Mouse (Mus musculus) brain, embryonic 14.5 days (tissue): ENCODE measurements around the gene Peg10.

Experiments
- CTCF ChIP-seq: fragments of 200-500 bp; IDR thresholded peaks from 2 replicates; pipeline ENCODE4 v1.5.1; 2012; ENCODE audit warnings: inconsistent platforms, mild to moderate bottlenecking, moderate library complexity, borderline replicate concordance; ENCODE audit not compliant: insufficient read depth, insufficient read length; ENCODE audit errors: extremely low read depth
- POLR2A ChIP-seq: fragments of 200-500 bp; IDR thresholded peaks from 2 replicates; pipeline ENCODE4 v1.6.1; 2012; ENCODE audit warnings: mild to moderate bottlenecking, inconsistent platforms, borderline replicate concordance; ENCODE audit not compliant: poor library complexity, insufficient read depth, insufficient read length, severe bottlenecking; ENCODE audit errors: extremely low read depth

GRCm38 (mm10) chr6:4762252-4762651 is 15.1 kb downstream of the Peg10 start:
- TF ChIP-seq POLR2A = no peak
- no peak for TF ChIP-seq CTCF
